Mouse (Mus musculus) neural tube, embryonic 14.5 days (tissue): ENCODE results near the gene Pde11a. TPM values are rescaled to one million over a fixed set of nuclear protein-coding genes. Genes with fewer than 3 reads are reported as not detected.

Source experiments
- microRNA-seq: library from miRNA; unstranded; fragments of <30 nt; microRNA quantifications from one replicate; pipeline ENCODE4, GENCODE M21; 2016
- polyA plus RNA-seq: library from polyadenylated mRNA; unstranded; fragments of >200 nt; fragmentation: Nextera tagmentation; extraction: Ambion mirVana; gene quantifications from 2 replicates; pipeline ENCODE4 v1.2.1, GENCODE M21; 2014

The Pde11a gene
- polyA plus RNA-seq, 1 experiment from 2014 or later = 3.3 TPM

Small RNAs within 50 kb of the gene (microRNA-seq; reads per million reads assigned to microRNA genes)
- gene Gm44337 = not detected

Other genes starting within 250 kb of the Pde11a start
- gene Cyct, start 21.7 kb upstream of the Pde11a start, polyA plus RNA-seq = not detected in 2 replicates
- gene Rbm45, start 31.2 kb upstream of the Pde11a start, polyA plus RNA-seq = 15.4 and 17.8 TPM in 2 replicates
- 42.5 and 49.4 TPM in 2 replicates for gene Osbpl6, start 67.7 kb upstream of the Pde11a start, polyA plus RNA-seq